Mouse (Mus musculus) 416B (cell line): ENCODE measurements around the gene Spag17.
"Not testable (repeated sequence)": the region's sequence is repeated elsewhere in the genome, so short reads cannot be mapped to it uniquely, and the experiment has no call there.

ENCODE experiments used
- DNase-seq: peaks from one replicate; pipeline ENCODE4 v3.0.0; 2011; ENCODE audit warnings: low read depth

The Spag17 gene

GRCm38 (mm10) chr3:99885187-99885811 lies at the start of gene Spag17:
Gene Spag17, plus strand, starts transcription at chr3:99885406.
- DNase-seq: no peak

GRCm38 (mm10) chr3:99842333-99842732 lies 42.9 kb upstream of the Spag17 start:
- DNase-seq: no peak

GRCm38 (mm10) chr3:99842808-99843207 lies 42.4 kb upstream of the Spag17 start:
- DNase-seq: no peak

- DNase-seq: no peak
Observed at GRCm38 (mm10) chr3:99843233-99843632, 42.0 kb upstream of the Spag17 start.

GRCm38 (mm10) chr3:99850926-99851325 lies 34.3 kb upstream of the Spag17 start:
- DNase-seq: no peak

- no peak for DNase-seq
Observed at GRCm38 (mm10) chr3:99854595-99854994, 30.6 kb upstream of the Spag17 start.

GRCm38 (mm10) chr3:99858922-99859321 lies 26.3 kb upstream of the Spag17 start:
- DNase-seq: no peak

- DNase-seq: no peak
Observed at GRCm38 (mm10) chr3:99864706-99865105, 20.5 kb upstream of the Spag17 start.

- DNase-seq: no peak
Observed at GRCm38 (mm10) chr3:99875137-99875536, 10.1 kb upstream of the Spag17 start.

- DNase-seq: no peak
Observed at GRCm38 (mm10) chr3:99881498-99881897, 3.7 kb upstream of the Spag17 start.

- no peak for DNase-seq
Observed at GRCm38 (mm10) chr3:99883988-99884564, 1.1 kb upstream of the Spag17 start.

GRCm38 (mm10) chr3:99894741-99895140 lies 9.5 kb downstream of the Spag17 start:
- DNase-seq: not testable (repeated sequence)

GRCm38 (mm10) chr3:99913809-99914439 lies 28.7 kb downstream of the Spag17 start:
- no peak for DNase-seq

GRCm38 (mm10) chr3:99922944-99923343 lies 37.7 kb downstream of the Spag17 start:
- no peak for DNase-seq

GRCm38 (mm10) chr3:99930920-99931620 lies 45.9 kb downstream of the Spag17 start:
- no peak for DNase-seq

- peak; percentile 5 for DNase-seq
Observed at GRCm38 (mm10) chr3:99936159-99936558, 51.0 kb downstream of the Spag17 start.

GRCm38 (mm10) chr3:99938611-99939286 lies 53.5 kb downstream of the Spag17 start:
- peak; percentile 50 for DNase-seq

GRCm38 (mm10) chr3:99945171-99945570 lies 60.0 kb downstream of the Spag17 start:
- no peak for DNase-seq

- no peak for DNase-seq
Observed at GRCm38 (mm10) chr3:99954039-99954602, 68.9 kb downstream of the Spag17 start.

GRCm38 (mm10) chr3:99956517-99956916 lies 71.3 kb downstream of the Spag17 start:
- no peak for DNase-seq

- DNase-seq: no peak
Observed at GRCm38 (mm10) chr3:99959805-99960485, 74.7 kb downstream of the Spag17 start.
